Mouse (Mus musculus): Measurements from ENCODE around the gene Rgs14. TPM values are rescaled to one million over a fixed set of nuclear protein-coding genes. Genes with fewer than 3 reads are reported as not detected.

Gene Rgs14
- polyA plus RNA-seq (2015; fragmentation: Illumina TruSeq; extraction: RNeasy Lipid Tissue Mini Kit (QIAGEN cat#74804); ENCODE audit: insufficient read depth, low read depth, low replicate concordance), result 0.44 TPM

DNA sequence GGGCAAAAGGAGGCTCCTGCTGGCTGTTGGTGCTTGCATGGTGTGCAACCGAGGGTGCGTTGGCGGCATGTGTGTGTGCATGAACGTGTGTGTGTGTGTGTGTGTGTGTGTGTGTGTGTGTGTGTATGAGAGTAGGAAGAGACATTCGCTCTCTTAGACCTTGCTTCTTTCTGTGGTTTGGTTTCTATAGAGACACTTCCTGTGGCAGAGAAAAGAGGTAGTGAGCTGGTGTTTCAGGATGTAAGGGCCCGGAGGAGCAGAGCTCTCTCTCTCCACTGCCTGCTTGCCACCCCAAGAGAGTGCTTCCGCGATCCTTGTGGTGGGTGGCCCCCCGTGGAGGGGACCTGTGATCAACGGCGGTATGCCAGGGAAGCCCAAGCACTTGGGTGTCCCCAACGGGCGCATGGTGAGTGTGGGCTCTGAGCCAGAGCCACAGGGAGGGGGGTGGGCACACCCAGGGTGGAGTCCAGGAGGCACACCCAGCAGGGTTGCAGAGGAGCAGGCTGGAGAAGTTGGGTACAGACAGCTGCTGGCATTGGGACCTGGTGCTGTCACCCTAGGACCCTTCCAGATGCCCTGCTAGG lies at the start of gene Rgs14:
Gene Rgs14, plus strand, starts transcription at position 202 of the 584 bp plus-strand sequence.

GRCm38 (mm10) chr13:55319931-55320533 lies 49.5 kb upstream of the Rgs14 start, which contains the start of gene Prelid1:
TSS of gene Prelid1 (plus strand) at chr13:55320500.

DNA sequence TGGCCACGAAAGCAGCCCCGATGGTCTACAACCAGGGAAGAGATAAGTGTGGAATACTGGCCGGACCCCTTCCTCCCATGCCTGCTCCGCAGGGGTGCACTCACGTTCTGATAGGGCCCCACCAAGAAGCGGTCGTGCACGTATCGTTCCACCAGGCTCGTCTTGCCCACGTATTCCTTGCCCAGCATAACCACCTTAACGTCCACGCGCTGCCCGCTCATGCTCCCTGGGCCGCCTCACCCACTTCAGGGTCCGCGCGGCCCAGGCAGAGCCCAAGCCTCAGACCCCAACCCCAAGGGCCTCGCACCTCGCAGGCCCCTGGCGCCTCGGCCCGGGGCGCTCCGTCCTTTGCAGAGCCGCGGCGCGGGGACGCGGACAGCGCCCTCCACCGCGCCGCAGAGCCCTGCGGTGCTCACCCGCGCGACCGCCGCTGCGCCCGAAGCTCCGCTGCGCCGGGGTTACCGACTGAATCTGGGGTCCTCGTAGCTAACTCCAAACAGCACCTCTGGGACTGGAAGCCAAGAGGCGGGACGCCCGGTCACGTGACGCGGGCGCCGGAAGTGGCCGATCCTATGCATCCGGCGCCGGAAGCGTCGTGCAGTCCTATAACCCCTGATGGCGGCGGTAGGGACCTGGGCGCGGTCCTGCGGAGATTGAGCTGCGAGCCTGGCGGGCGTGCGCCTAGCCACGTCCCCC lies 48.0 kb upstream of the Rgs14 start, which contains the start of gene Rab24:
Gene Rab24, minus strand, starts transcription at position 513 of the 696 bp plus-strand sequence.

GRCm38 (mm10) chr13:55329683-55330566 lies 39.6 kb upstream of the Rgs14 start, which contains the start of gene Mxd3:
TSS of gene Mxd3 (minus strand) at chr13:55329823.

GRCm38 (mm10) chr13:55362453-55363060 lies 7.0 kb upstream of the Rgs14 start, which contains the start of gene Lman2:
TSS of gene Lman2 (minus strand) at chr13:55362783.

DNA sequence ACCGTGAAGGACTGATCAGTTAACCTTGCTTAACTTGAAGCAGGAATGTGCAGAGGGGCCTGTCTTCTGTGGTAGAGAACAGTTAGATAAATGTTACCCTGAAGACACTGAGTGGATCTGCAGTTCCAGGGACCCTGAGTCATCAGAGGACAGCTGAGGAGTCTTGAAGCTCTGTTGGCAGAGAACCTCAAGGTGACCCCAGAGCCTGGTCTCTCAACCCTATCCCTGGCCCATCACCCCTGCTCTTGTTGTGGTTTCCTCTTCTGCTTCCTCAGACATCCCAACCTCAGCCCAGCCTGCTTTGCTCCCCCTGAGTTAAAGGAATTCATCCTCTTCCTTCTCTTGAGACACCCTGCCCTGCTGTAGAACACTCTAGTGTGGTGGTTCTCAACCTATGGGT lies 28.6 kb downstream of the Rgs14 start, which contains the start of gene Slc34a1:
Gene Slc34a1, plus strand, starts transcription at position 100 of the 400 bp plus-strand sequence.

DNA sequence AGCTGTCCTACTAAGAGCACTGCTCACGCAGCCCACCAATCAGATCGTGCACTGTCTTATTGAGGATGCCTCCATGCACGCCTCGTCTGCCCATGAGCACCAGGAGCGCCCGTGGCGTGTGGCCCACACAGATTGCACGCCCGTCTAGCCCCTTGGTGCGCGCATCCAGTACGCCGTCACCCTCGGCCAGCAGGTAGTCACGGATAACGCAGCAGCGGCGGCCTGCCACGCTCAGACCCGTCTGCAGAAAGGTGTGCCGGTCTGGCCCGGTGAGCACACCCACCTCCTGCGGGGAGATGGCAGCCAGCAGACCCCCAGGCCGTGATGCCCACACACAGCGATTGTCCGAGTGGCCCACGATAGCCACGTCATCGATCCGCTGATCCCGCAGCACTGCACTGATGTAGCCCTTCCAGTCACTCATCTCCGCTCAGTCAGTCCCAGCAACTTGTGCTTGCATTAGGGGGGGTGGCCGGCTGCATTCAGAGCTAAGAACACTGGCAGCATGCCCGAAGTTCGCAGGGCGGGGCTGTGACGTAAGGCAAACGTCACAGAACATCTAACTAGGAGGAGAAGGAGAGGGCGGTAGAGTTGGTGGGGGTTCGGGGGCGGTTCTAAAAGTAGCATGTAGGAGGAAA lies 45.3 kb downstream of the Rgs14 start, which contains the start of gene Pfn3:
Gene Pfn3, minus strand, starts transcription at position 490 of the 638 bp plus-strand sequence.

GRCm38 (mm10) chr13:55426613-55427012 lies 57.1 kb downstream of the Rgs14 start, which contains the start of gene F12:
TSS of gene F12 (minus strand) at chr13:55426793.

Other genes with a start within 250 kb of the Rgs14 start
- not detected for gene Gm17617, start 236.2 kb upstream of the Rgs14 start, polyA plus RNA-seq (2015; fragmentation: Illumina TruSeq; extraction: RNeasy Lipid Tissue Mini Kit (QIAGEN cat#74804); ENCODE audit: insufficient read depth, low read depth, low replicate concordance)
- 2.0 TPM for gene Fgfr4, start 217.1 kb upstream of the Rgs14 start, polyA plus RNA-seq (2015; fragmentation: Illumina TruSeq; extraction: RNeasy Lipid Tissue Mini Kit (QIAGEN cat#74804); ENCODE audit: insufficient read depth, low read depth, low replicate concordance)
- 11.7 TPM for gene Nsd1, start 159.9 kb upstream of the Rgs14 start, polyA plus RNA-seq (2015; fragmentation: Illumina TruSeq; extraction: RNeasy Lipid Tissue Mini Kit (QIAGEN cat#74804); ENCODE audit: insufficient read depth, low read depth, low replicate concordance)
- 54.5 TPM for gene Prelid1, start 49.2 kb upstream of the Rgs14 start, polyA plus RNA-seq (2015; fragmentation: Illumina TruSeq; extraction: RNeasy Lipid Tissue Mini Kit (QIAGEN cat#74804); ENCODE audit: insufficient read depth, low read depth, low replicate concordance)
- gene Rab24, start 47.8 kb upstream of the Rgs14 start, polyA plus RNA-seq (2015; fragmentation: Illumina TruSeq; extraction: RNeasy Lipid Tissue Mini Kit (QIAGEN cat#74804); ENCODE audit: insufficient read depth, low read depth, low replicate concordance), result 52.6 TPM
- gene Mxd3, start 39.9 kb upstream of the Rgs14 start, polyA plus RNA-seq (2015; fragmentation: Illumina TruSeq; extraction: RNeasy Lipid Tissue Mini Kit (QIAGEN cat#74804); ENCODE audit: insufficient read depth, low read depth, low replicate concordance), result not detected
- 21.4 TPM for gene Lman2, start 6.9 kb upstream of the Rgs14 start, polyA plus RNA-seq (2015; fragmentation: Illumina TruSeq; extraction: RNeasy Lipid Tissue Mini Kit (QIAGEN cat#74804); ENCODE audit: insufficient read depth, low read depth, low replicate concordance)
- not detected for gene Slc34a1, start 28.5 kb downstream of the Rgs14 start, polyA plus RNA-seq (2015; fragmentation: Illumina TruSeq; extraction: RNeasy Lipid Tissue Mini Kit (QIAGEN cat#74804); ENCODE audit: insufficient read depth, low read depth, low replicate concordance)
- gene Pfn3, start 45.5 kb downstream of the Rgs14 start, polyA plus RNA-seq (2015; fragmentation: Illumina TruSeq; extraction: RNeasy Lipid Tissue Mini Kit (QIAGEN cat#74804); ENCODE audit: insufficient read depth, low read depth, low replicate concordance), result not detected
- gene F12, start 57.1 kb downstream of the Rgs14 start, polyA plus RNA-seq (2015; fragmentation: Illumina TruSeq; extraction: RNeasy Lipid Tissue Mini Kit (QIAGEN cat#74804); ENCODE audit: insufficient read depth, low read depth, low replicate concordance), result not detected
- 9.0 TPM for gene Grk6, start 75.3 kb downstream of the Rgs14 start, polyA plus RNA-seq (2015; fragmentation: Illumina TruSeq; extraction: RNeasy Lipid Tissue Mini Kit (QIAGEN cat#74804); ENCODE audit: insufficient read depth, low read depth, low replicate concordance)
- 0.63 TPM for gene Prr7, start 94.5 kb downstream of the Rgs14 start, polyA plus RNA-seq (2015; fragmentation: Illumina TruSeq; extraction: RNeasy Lipid Tissue Mini Kit (QIAGEN cat#74804); ENCODE audit: insufficient read depth, low read depth, low replicate concordance)
- 5.1 TPM for gene Dbn1, start 118.4 kb downstream of the Rgs14 start, polyA plus RNA-seq (2015; fragmentation: Illumina TruSeq; extraction: RNeasy Lipid Tissue Mini Kit (QIAGEN cat#74804); ENCODE audit: insufficient read depth, low read depth, low replicate concordance)
- 10.5 TPM for gene Pdlim7, start 143.9 kb downstream of the Rgs14 start, polyA plus RNA-seq (2015; fragmentation: Illumina TruSeq; extraction: RNeasy Lipid Tissue Mini Kit (QIAGEN cat#74804); ENCODE audit: insufficient read depth, low read depth, low replicate concordance)
- gene Dok3, start 159.6 kb downstream of the Rgs14 start, polyA plus RNA-seq (2015; fragmentation: Illumina TruSeq; extraction: RNeasy Lipid Tissue Mini Kit (QIAGEN cat#74804); ENCODE audit: insufficient read depth, low read depth, low replicate concordance), result 2.5 TPM
- gene Ddx41, start 166.9 kb downstream of the Rgs14 start, polyA plus RNA-seq (2015; fragmentation: Illumina TruSeq; extraction: RNeasy Lipid Tissue Mini Kit (QIAGEN cat#74804); ENCODE audit: insufficient read depth, low read depth, low replicate concordance), result 11.5 TPM
- gene Fam193b, start 201.4 kb downstream of the Rgs14 start, polyA plus RNA-seq (2015; fragmentation: Illumina TruSeq; extraction: RNeasy Lipid Tissue Mini Kit (QIAGEN cat#74804); ENCODE audit: insufficient read depth, low read depth, low replicate concordance), result 137 TPM
- gene Tmed9, start 204.0 kb downstream of the Rgs14 start, polyA plus RNA-seq (2015; fragmentation: Illumina TruSeq; extraction: RNeasy Lipid Tissue Mini Kit (QIAGEN cat#74804); ENCODE audit: insufficient read depth, low read depth, low replicate concordance), result 41.1 TPM
- gene B4galt7, start 230.2 kb downstream of the Rgs14 start, polyA plus RNA-seq (2015; fragmentation: Illumina TruSeq; extraction: RNeasy Lipid Tissue Mini Kit (QIAGEN cat#74804); ENCODE audit: insufficient read depth, low read depth, low replicate concordance), result 4.6 TPM